Mouse (Mus musculus): ENCODE results near the gene Il20ra.
"Not testable (repeated sequence)": the region's sequence is repeated elsewhere in the genome, so short reads cannot be mapped to it uniquely, and the experiment has no call there.

Gene Il20ra

DNA sequence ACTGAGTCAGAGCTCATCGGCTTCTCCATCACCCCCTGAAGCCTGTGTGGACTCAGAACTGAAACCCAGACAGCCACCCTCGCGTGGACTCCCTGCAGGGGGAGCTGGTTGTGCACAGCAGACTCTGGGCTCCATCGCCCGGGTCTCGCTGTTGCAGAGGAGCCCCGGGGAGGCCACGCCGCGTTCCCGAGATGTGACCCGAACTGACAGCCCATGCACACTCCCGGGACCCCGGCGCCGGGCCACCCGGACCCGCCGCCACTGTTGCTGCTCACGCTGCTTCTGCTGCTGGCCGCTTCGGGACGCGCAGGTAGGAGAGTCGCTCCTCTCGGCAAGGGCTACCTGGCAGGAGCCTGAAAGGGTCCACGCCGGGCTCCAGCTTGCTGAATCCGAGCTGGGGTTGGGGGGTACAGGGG, at the start of gene Il20ra:
Gene Il20ra (plus strand): TSS at position 150 of the 416 bp plus-strand sequence.
- DNase-seq (ENCODE audit: extremely low spot score): peak; percentile 52

DNA sequence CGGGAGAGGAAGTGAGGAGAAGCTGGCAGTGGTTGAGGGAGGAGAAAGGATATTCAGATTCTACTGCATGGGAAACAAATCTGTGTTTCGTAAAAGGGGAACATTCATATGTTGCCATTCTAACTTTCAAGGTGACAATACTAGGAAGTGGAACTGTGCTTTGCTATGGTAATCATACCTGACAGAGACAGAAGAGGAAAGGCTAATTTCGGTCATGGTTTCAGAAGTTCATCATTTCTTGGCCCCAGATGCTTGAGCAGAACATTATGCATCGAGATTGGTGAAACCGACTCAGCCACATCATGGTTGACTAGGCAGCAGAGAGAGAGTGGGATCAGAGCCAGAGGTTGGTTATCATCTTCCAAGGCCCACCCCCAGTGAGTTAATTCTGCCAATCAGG, 43.4 kb upstream of the Il20ra start:
- no peak for DNase-seq (ENCODE audit: extremely low spot score)

GRCm38 (mm10) chr10:19672015-19672414, 40.4 kb upstream of the Il20ra start:
- no peak for DNase-seq (ENCODE audit: extremely low spot score)

- DNase-seq (ENCODE audit: extremely low spot score): no peak
These were observed 39.2 kb upstream of the Il20ra start for GRCm38 (mm10) chr10:19673146-19673545.

GRCm38 (mm10) chr10:19687686-19688085, 24.7 kb upstream of the Il20ra start:
- no peak for DNase-seq (ENCODE audit: extremely low spot score)

- DNase-seq (ENCODE audit: extremely low spot score): no peak
These were observed 21.1 kb upstream of the Il20ra start for GRCm38 (mm10) chr10:19691287-19691686.

DNA sequence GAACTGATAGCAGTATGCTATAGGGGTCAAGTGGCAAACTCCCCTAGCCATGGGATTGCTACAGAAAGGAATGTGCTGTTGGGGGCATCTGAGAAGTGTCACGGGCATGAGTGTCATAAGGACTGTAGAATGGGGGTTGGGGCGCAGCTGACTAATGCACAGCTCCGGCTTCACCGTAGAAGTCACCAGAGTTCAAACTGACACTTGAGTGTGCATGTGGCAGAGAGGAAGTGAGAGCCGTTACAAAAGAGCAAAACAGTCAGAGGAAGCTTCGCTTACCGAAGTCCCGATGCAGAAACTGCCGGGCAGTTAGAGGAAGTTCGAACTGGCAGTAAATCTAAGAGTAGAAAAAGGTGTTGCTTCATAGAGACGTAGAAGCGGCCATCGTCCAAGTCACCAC, 20.6 kb upstream of the Il20ra start:
- DNase-seq (ENCODE audit: extremely low spot score): no peak

GRCm38 (mm10) chr10:19692332-19692731, 20.0 kb upstream of the Il20ra start:
- no peak for DNase-seq (ENCODE audit: extremely low spot score)

DNA sequence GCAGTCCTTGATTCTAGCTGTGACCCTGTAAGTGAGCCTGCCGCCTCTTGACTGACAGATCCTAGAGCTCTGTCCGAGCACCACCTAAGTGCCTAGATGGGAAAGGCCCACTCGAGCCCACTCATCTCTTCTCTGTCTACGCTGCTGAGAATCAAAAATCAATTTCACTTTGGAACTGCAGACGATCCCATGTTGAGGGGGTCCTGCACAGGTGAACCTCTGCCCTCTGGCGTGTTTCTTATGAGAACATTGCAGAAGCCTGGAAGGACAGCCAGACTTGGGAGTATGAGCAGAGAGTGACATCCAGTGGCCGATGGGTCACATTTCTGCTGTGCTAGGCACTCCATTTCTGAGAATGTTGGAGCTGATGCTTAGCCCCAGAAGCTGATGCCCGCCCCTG, 19.4 kb upstream of the Il20ra start:
- peak; percentile 32 for DNase-seq (ENCODE audit: extremely low spot score)

- no peak for DNase-seq (ENCODE audit: extremely low spot score)
These were observed 18.7 kb upstream of the Il20ra start for GRCm38 (mm10) chr10:19693629-19694028.

- no peak for DNase-seq (ENCODE audit: extremely low spot score)
These were observed 13.0 kb upstream of the Il20ra start for GRCm38 (mm10) chr10:19699331-19699730.

DNA sequence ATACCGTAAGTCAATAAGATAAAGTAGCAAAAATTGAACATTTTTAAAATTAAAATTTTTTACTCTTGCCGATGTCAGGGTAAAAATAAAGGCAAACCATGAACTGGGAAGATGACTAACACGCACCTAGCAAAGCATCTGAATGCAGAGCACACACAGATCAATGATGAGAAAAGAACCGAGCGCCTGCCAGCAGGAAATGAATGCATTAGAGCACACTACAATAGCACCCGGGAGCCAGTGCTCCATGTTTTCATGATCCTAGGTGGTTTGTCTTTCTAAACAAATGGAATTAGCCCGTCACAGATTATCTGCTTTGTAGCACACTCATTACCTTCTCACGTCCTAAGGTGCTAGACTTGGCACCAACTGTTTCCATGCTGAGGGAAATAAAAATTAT, 7.9 kb upstream of the Il20ra start:
- no peak for DNase-seq (ENCODE audit: extremely low spot score)

- no peak for DNase-seq (ENCODE audit: extremely low spot score)
These were observed 4.6 kb upstream of the Il20ra start for GRCm38 (mm10) chr10:19707768-19708167.

- peak; percentile 39 for DNase-seq (ENCODE audit: extremely low spot score)
These were observed 3.9 kb upstream of the Il20ra start for GRCm38 (mm10) chr10:19708277-19709070.

GRCm38 (mm10) chr10:19711020-19711419, 1.4 kb upstream of the Il20ra start:
- no peak for DNase-seq (ENCODE audit: extremely low spot score)

GRCm38 (mm10) chr10:19711551-19712171, 709 bp upstream of the Il20ra start:
- DNase-seq (ENCODE audit: extremely low spot score): no peak

DNA sequence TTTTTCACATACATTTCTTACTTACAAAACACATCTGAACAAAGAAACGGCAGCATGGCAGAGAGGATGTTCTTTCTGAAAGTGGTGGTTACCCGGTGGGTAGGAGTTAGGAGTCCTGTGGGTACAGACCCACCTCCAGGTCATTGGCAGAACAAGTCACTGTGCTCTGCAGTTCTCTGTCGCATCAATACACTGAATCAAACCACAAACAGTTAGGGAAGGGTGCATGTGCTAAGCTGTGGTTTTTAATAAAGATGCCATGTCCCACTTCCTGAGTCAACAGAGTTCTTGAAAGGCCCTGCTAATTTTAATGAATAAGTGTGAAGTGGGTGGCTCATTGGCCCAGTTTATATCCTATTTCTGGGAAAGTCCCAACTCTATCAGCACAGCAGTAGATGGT, 6.3 kb downstream of the Il20ra start:
- no peak for DNase-seq (ENCODE audit: extremely low spot score)

DNA sequence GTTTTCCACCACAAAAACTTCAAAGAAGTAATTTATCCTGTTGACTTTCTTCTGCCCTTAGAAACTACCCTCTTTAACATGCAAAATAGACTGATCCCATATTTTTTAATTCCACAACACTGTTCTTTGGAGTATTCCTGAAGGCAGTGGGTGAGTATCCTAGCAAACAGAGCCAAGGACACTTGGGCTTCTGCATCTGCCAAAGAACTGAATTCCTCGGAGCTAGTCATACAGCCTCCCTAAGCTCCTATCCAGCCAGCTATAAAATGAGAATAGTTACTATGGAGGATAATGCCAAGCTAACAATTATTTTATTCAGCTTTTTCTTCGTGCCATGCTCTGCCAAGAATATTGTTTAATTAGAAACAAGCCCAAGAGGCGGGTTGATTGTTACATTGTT, 9.9 kb downstream of the Il20ra start:
- DNase-seq (ENCODE audit: extremely low spot score): no peak

DNA sequence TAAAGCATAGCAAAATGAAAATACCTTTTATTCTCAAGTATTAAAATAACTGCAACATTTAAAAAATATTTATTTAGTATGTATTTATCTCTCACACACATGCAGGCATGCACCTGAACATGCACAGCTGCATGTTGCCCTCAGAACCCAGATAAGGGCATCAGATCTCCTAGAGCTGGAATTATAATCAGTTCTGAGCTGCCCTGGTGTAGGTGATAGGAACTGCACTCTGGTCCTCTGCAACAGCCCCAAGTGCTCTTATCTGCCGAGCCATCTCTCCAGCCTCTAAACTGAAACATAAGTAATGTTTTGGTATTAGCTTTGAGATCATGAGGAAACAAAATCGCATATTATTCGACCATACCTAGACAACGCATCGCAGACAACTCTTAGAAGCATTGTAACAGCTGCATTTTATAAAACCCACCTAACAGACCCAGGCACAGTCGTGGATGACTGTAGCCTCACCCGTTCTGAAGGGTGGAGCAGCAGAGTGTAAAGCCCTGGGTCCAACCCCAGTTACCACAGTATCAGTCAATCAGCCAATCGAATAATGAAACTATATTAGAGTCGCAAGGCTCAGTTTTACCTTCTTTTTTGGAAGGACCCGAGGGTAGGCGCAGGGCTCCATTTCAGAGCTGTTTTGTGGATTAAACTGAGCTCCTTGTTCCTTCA, 11.9 kb downstream of the Il20ra start:
- DNase-seq (ENCODE audit: extremely low spot score): no peak

GRCm38 (mm10) chr10:19738442-19738841, 26.1 kb downstream of the Il20ra start:
- not testable (repeated sequence) for DNase-seq (ENCODE audit: extremely low spot score)

DNA sequence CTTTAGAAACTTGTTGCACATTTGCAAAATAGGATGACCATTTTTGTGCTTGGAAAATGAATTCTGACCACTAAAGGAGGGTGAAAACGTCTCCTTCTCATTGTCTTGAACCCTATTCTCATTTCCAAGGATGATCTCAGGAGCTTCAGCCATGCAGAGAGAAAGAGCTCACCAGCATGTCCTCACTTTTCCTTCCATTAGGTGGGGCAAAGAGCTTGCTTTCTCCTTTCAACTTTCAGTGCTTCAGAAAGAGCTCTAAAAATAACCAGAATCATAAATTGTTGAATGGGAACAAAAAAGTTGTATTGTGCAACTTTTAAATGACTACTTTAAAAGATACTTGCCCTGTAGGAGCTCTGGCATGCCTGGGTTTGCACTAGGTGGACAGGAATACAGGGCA, 33.3 kb downstream of the Il20ra start:
- DNase-seq (ENCODE audit: extremely low spot score): no peak

GRCm38 (mm10) chr10:19746156-19746555, 33.8 kb downstream of the Il20ra start:
- no peak for DNase-seq (ENCODE audit: extremely low spot score)

- DNase-seq (ENCODE audit: extremely low spot score): no peak
These were observed 35.3 kb downstream of the Il20ra start for GRCm38 (mm10) chr10:19747661-19748060.

Data from embryo, embryonic 9.5 days (tissue).